Mouse (Mus musculus) kidney, adult 10 weeks (tissue): ENCODE measurements around the gene Card10. TPM values are rescaled to one million over a fixed set of nuclear protein-coding genes. Genes with fewer than 3 reads are reported as not detected.

Experiments
- polyA plus RNA-seq: library from polyadenylated mRNA; stranded (reverse); fragments of 350-450 nt; fragmentation: Illumina TruSeq; extraction: RNeasy Lipid Tissue Mini Kit (QIAGEN cat#74804); gene quantifications from one replicate; pipeline ENCODE4 v1.2.3, GENCODE M21; 2014; ENCODE audit warnings: low read depth, low replicate concordance

Card10 gene
- 1.2 TPM for polyA plus RNA-seq

DNA sequence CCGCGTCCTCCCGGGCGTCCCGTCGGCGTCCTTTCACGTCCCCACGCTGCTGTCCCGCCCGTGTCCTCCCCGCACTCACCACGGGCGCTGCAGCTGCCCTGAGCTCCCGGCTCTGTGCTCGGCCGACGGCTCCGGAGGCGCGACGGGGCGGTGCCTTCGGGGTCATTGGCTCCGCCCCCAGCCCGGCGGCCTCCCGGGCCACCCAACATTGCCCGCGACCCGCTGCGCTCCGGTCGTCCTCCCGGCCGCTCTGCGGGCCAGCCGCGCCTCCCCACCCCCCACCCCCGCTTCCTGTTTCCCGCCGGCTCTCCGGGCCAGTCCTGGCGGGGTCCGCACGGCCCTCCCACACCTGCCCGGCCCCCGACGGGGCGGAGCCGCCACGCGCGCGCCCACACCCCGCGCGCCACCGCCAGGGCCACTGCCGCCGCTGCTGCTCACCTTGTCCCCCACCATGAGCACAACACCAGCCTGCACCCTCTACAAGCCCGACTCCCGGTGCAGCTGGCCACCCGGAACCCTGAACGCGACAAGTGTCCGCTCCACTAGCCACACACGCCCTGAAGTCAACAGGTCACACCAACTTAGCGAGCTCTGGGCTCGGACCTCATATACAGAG, at the start of gene Card10:
Card10 (minus strand) TSS at position 267 of the 616 bp plus-strand sequence.

DNA sequence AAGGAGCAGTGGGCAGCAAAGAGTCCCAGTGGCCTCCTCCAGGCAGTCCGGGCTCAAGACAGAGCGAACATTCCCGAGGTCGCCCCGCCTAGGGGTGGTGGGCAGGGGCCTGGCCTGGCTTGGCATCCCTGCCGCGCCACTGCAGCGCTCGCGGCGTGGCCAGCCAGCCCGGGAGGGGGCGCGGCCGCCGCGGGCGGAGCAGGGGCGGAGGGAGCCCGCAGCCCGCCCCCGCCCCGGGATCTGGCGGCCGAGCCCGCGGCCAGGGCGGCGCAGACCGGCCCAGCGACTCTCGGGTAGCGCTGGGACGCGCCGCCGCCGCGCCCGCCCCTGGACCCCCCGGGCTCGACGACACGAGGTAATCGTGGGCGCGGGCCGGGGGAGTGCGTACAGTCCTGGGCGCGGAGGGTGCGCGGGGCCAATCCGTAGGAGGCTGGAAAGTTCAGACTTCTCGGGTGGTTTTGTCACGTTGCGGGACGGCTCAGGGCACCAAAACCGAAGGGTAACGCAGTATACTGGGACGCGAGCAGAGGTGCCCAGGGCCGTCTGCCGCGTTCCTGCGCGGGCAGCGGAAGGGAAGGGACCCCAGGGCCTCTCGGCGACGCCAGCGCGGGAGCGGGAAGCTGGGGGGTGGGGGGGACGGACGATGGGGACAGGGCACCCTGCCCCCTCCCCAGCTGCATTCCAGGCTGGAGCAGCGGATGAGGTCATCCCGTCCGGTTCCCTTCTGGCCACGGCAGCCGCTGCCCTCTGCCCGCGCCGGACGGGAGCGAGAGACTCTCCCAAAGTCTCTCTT, 39.7 kb upstream of the Card10 start, which contains the start of gene Cdc42ep1:
Cdc42ep1 (plus strand) TSS at position 254 of the 793 bp plus-strand sequence.

DNA sequence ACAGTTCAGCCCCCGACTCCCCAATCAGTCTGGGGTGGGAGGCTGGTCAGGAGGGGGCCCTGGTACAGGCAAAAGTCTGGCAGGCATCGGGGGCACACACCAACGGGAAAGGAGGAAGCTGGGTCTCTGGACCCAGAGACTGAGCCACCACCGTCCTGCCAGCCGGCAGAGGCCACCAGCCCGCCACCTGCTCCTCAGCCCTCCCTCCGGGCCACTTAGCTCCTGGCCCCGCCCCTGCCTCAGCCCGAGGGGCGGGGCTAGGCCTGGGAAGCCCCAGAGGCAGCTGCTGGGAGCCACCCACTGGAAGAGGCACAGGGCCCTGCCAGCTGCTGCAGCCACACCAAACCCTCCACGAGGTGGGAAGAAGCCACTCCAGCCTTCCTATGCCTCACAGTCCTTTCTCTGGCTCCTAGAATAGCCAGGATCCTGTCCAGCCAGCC, 29.5 kb downstream of the Card10 start, which contains the start of gene Mfng:
Mfng (minus strand) TSS at position 186 of the 440 bp plus-strand sequence.

Other genes with a start within 250 kb of the Card10 start
- 0.28 TPM for gene Rac2, start 230.3 kb downstream of the Card10 start, polyA plus RNA-seq
- 0.97 TPM for gene Cyth4, start 206.0 kb downstream of the Card10 start, polyA plus RNA-seq
- not detected for gene Elfn2, start 84.3 kb downstream of the Card10 start, polyA plus RNA-seq
- not detected for gene Mfng, start 29.6 kb downstream of the Card10 start, polyA plus RNA-seq
- 0.16 TPM for gene Cdc42ep1, start 39.6 kb upstream of the Card10 start, polyA plus RNA-seq
- not detected for gene Lgals2, start 52.5 kb upstream of the Card10 start, polyA plus RNA-seq
- gene Gga1, start 74.1 kb upstream of the Card10 start, polyA plus RNA-seq, result 0.20 TPM
- not detected for gene Gm49510, start 96.6 kb upstream of the Card10 start, polyA plus RNA-seq
- 0.93 TPM for gene Sh3bp1, start 96.7 kb upstream of the Card10 start, polyA plus RNA-seq
- gene Pdxp, start 110.9 kb upstream of the Card10 start, polyA plus RNA-seq, result not detected
- 1.1 TPM for gene Lgals1, start 123.7 kb upstream of the Card10 start, polyA plus RNA-seq
- 2.5 TPM for gene Nol12, start 131.9 kb upstream of the Card10 start, polyA plus RNA-seq
- 1.7 TPM for gene Triobp, start 144.7 kb upstream of the Card10 start, polyA plus RNA-seq
- 177 TPM for gene H1f0, start 225.4 kb upstream of the Card10 start, polyA plus RNA-seq
- not detected for gene Galr3, start 238.8 kb upstream of the Card10 start, polyA plus RNA-seq